In genomic region chr19:5691601-5692000, GRCm38 (mm10) we compare ENCODE assay signal across 11 mouse cellular contexts. TPM values are rescaled to one million over a fixed set of nuclear protein-coding genes. Genes with fewer than 3 reads are reported as not detected.
A peak's percentile ranks its signal among the peaks of the same experiment; 100 is the strongest.
DNase-seq lines count a peak whose midpoint lies in the region; ATAC-seq and TF ChIP-seq lines count a peak whose summit lies in the region.
"Had no signal": no experiment of that assay in that cellular context is flagged by ENCODE, and none has a peak within 500 bp of the region (broad histone marks: within the 10 kb centered on the region; RNA-seq: fewer than 3 reads in every experiment).

No protein-coding gene starts in this region.

- peak overlapping the region; percentile 82 for H3K27ac ChIP-seq in embryonic facial prominence, embryonic 10.5 days (replicated peaks)
- peak overlapping the region; percentile 56 for H3K27ac ChIP-seq in hindbrain, postnatal 0 days
- H3K27ac ChIP-seq in midbrain, embryonic 10.5 days (replicated peaks): 0 out of 2 replicates have a peak overlapping the region, but pooled peaks have one; percentile 59

- no peak for TF ChIP-seq CTCF in hindbrain, postnatal 0 days (IDR thresholded peaks at IDR 0.05; ENCODE audit: low read depth)

- H3K9me3 ChIP-seq in erythroblast, embryonic 14.5 days (ENCODE audit: control insufficient read depth, low read length): no peaks in the 10 kb centered on the region
- H3K9me3 ChIP-seq in embryonic facial prominence, embryonic 10.5 days: no peaks in the 10 kb centered on the region
- no peaks in the 10 kb centered on the region for H3K9me3 ChIP-seq in hindbrain, postnatal 0 days (ENCODE audit: low read length)
- no peaks in the 10 kb centered on the region for H3K9me3 ChIP-seq in midbrain, embryonic 10.5 days (replicated peaks)

- no peaks in the 10 kb centered on the region for H3K27me3 ChIP-seq in erythroblast, embryonic 14.5 days (ENCODE audit: control insufficient read depth)
- H3K27me3 ChIP-seq in embryonic facial prominence, embryonic 10.5 days (replicated peaks; ENCODE audit: low read depth, poor library complexity, severe bottlenecking): peaks cover 10% of the 10 kb centered on the region
- H3K27me3 ChIP-seq in hindbrain, postnatal 0 days (ENCODE audit: insufficient read depth, low read length): no peaks in the 10 kb centered on the region
- peaks cover 20% of the 10 kb centered on the region for H3K27me3 ChIP-seq in midbrain, embryonic 10.5 days (ENCODE audit: low read depth, poor library complexity, severe bottlenecking)

- peaks cover 76% of the 10 kb centered on the region for H3K36me3 ChIP-seq in erythroblast, embryonic 14.5 days (ENCODE audit: control insufficient read depth)
- H3K36me3 ChIP-seq in embryonic facial prominence, embryonic 10.5 days (replicated peaks): peaks cover 72% of the 10 kb centered on the region
- H3K36me3 ChIP-seq in hindbrain, postnatal 0 days (ENCODE audit: insufficient read depth, low read length): peaks cover 5% of the 10 kb centered on the region; the same call in 1 of the 2 replicates
- peaks cover 63% of the 10 kb centered on the region for H3K36me3 ChIP-seq in midbrain, embryonic 10.5 days

- 69% methylated on average over 5 of the region's 5 CpGs for WGBS in embryonic facial prominence, embryonic 10.5 days
- 82% methylated on average over 5 of the region's 5 CpGs for WGBS in hindbrain, postnatal 0 days
- WGBS in midbrain, embryonic 10.5 days: 85% methylated on average over 5 of the region's 5 CpGs

- H3K9ac ChIP-seq in hindbrain, postnatal 0 days (replicated peaks; ENCODE audit: low read length): peak overlapping the region; percentile 49

- peak overlapping the region; percentile 82 for H3K4me3 ChIP-seq in erythroblast, embryonic 14.5 days (replicated peaks)
- H3K4me3 ChIP-seq in embryonic facial prominence, embryonic 10.5 days: peak overlapping the region; percentile 97
- 0 out of 2 replicates have a peak overlapping the region, but pooled peaks have one; percentile 89 for H3K4me3 ChIP-seq in hindbrain, postnatal 0 days (ENCODE audit: low read length)
- H3K4me3 ChIP-seq in midbrain, embryonic 10.5 days: peak overlapping the region; percentile 90

- peaks cover 77% of the 10 kb centered on the region for H3K4me1 ChIP-seq in erythroblast, embryonic 14.5 days (ENCODE audit: control insufficient read depth)
- peaks cover 73% of the 10 kb centered on the region for H3K4me1 ChIP-seq in embryonic facial prominence, embryonic 10.5 days
- H3K4me1 ChIP-seq in hindbrain, postnatal 0 days (ENCODE audit: insufficient read depth, low read length): peaks cover 31% of the 10 kb centered on the region
- H3K4me1 ChIP-seq in midbrain, embryonic 10.5 days: peaks cover 72% of the 10 kb centered on the region

- peak overlapping the region; percentile 100 for H3K4me2 ChIP-seq in hindbrain, postnatal 0 days (ENCODE audit: low read depth, low read length)

- no peak for DNase-seq in embryonic facial prominence, embryonic 10.5 days (ENCODE audit: low spot score)
- DNase-seq in hindbrain, postnatal 0 days (ENCODE audit: low spot score): no peak
- DNase-seq in midbrain, embryonic 10.5 days (ENCODE audit: low spot score): no peak
- no peak for DNase-seq in adrenal gland, postnatal 4 days (ENCODE audit: low spot score in 2 of 2)
- no peak for DNase-seq in spleen, adult 12 weeks (ENCODE audit: low spot score)
- DNase-seq in adrenal gland, postnatal 10 days: no peak
- DNase-seq: cerebellum, adult 11 months; thymus, postnatal 4 days had no signal

- ATAC-seq in erythroblast, adult 5-6 weeks (replicated peaks; ENCODE audit: low FRiP score, poor library complexity, severe bottlenecking): no peak
- no peak for ATAC-seq in hindbrain, postnatal 0 days

RNA-seq across cellular contexts. Expression of gene Pcnx3, which starts 2.9 kb away (rescaled TPM):
- 43.8 and 46.7 TPM in 2 replicates for polyA plus RNA-seq in erythroblast, embryonic 14.5 days (2012)
- total RNA-seq in erythroblast, adult 5-6 weeks (2015; ENCODE audit: low replicate concordance): 10.7 and 16.3 TPM in 2 replicates
- 14.8 and 20.3 TPM in 2 replicates for total RNA-seq in erythroblast, adult 5-6 weeks (2017; ENCODE audit: low replicate concordance)
- 30.3 and 30.6 TPM in 2 replicates for polyA plus RNA-seq in embryonic facial prominence, embryonic 10.5 days (2016; fragmentation: Nextera tagmentation; extraction: Ambion mirVana)
- 75.1 and 97.0 TPM in 2 replicates for total RNA-seq in hindbrain, postnatal 0 days (2014; rRNA removed)
- 16.8 and 17.2 TPM in 2 replicates for polyA plus RNA-seq in hindbrain, postnatal 0 days (2015; fragmentation: Nextera tagmentation; extraction: Ambion mirVana)
- polyA plus RNA-seq in midbrain, embryonic 10.5 days (2016; fragmentation: Nextera tagmentation; extraction: Ambion mirVana): 22.8 and 25.6 TPM in 2 replicates
- total RNA-seq in adrenal gland, postnatal 4 days (2021): 100 to 1,000 TPM; 117 to 123 TPM
- total RNA-seq in adrenal gland, postnatal 10 days (2021): 10 to 100 TPM; 54.8 to 85.4 TPM

RNA-seq across cellular contexts. Expression of gene Map3k11, which starts 3.1 kb away (rescaled TPM):
- 18.5 and 20.2 TPM in 2 replicates for polyA plus RNA-seq in erythroblast, embryonic 14.5 days (2012)
- 5.0 and 7.3 TPM in 2 replicates for total RNA-seq in erythroblast, adult 5-6 weeks (2015; ENCODE audit: low replicate concordance)
- total RNA-seq in erythroblast, adult 5-6 weeks (2017; ENCODE audit: low replicate concordance): 8.4 and 11.2 TPM in 2 replicates
- polyA plus RNA-seq in embryonic facial prominence, embryonic 10.5 days (2016; fragmentation: Nextera tagmentation; extraction: Ambion mirVana): 32.1 and 34.0 TPM in 2 replicates
- 20.6 and 20.7 TPM in 2 replicates for total RNA-seq in hindbrain, postnatal 0 days (2014; rRNA removed)
- 10.0 and 10.7 TPM in 2 replicates for polyA plus RNA-seq in hindbrain, postnatal 0 days (2015; fragmentation: Nextera tagmentation; extraction: Ambion mirVana)
- polyA plus RNA-seq in midbrain, embryonic 10.5 days (2016; fragmentation: Nextera tagmentation; extraction: Ambion mirVana): 28.7 and 29.9 TPM in 2 replicates
- 10 to 100 TPM; 56.9 to 57.4 TPM for total RNA-seq in adrenal gland, postnatal 4 days (2021)
- total RNA-seq in adrenal gland, postnatal 10 days (2021): 10 to 100 TPM; 49.2 to 50.6 TPM

RNA-seq across cellular contexts. Expression of gene Kcnk7, which starts 12.6 kb away (rescaled TPM):
- polyA plus RNA-seq in erythroblast, embryonic 14.5 days (2012): 0.04 and 0.06 TPM in 2 replicates
- not detected in 2 replicates for total RNA-seq in erythroblast, adult 5-6 weeks (2015; ENCODE audit: low replicate concordance)
- total RNA-seq in erythroblast, adult 5-6 weeks (2017; ENCODE audit: low replicate concordance): not detected in 2 replicates
- 0.19 and 0.23 TPM in 2 replicates for polyA plus RNA-seq in embryonic facial prominence, embryonic 10.5 days (2016; fragmentation: Nextera tagmentation; extraction: Ambion mirVana)
- not detected in 2 replicates for total RNA-seq in hindbrain, postnatal 0 days (2014; rRNA removed)
- polyA plus RNA-seq in hindbrain, postnatal 0 days (2015; fragmentation: Nextera tagmentation; extraction: Ambion mirVana): 0.19 and 0.61 TPM in 2 replicates
- polyA plus RNA-seq in midbrain, embryonic 10.5 days (2016; fragmentation: Nextera tagmentation; extraction: Ambion mirVana): 0.20 TPM in 1 of 2 replicates, not detected in the other
- total RNA-seq in adrenal gland, postnatal 4 days (2021): not detected
- total RNA-seq in adrenal gland, postnatal 10 days (2021): not detected
- total RNA-seq: layer of hippocampus, postnatal 14 days had no signal

RNA-seq across cellular contexts. Expression of gene Sipa1, which starts 28.1 kb away (rescaled TPM):
- 63.2 and 69.8 TPM in 2 replicates for polyA plus RNA-seq in erythroblast, embryonic 14.5 days (2012)
- total RNA-seq in erythroblast, adult 5-6 weeks (2015; ENCODE audit: low replicate concordance): 20.5 and 36.9 TPM in 2 replicates
- 27.4 and 90.3 TPM in 2 replicates for total RNA-seq in erythroblast, adult 5-6 weeks (2017; ENCODE audit: low replicate concordance)
- polyA plus RNA-seq in embryonic facial prominence, embryonic 10.5 days (2016; fragmentation: Nextera tagmentation; extraction: Ambion mirVana): 28.7 and 31.2 TPM in 2 replicates
- 25.6 and 43.2 TPM in 2 replicates for total RNA-seq in hindbrain, postnatal 0 days (2014; rRNA removed)
- polyA plus RNA-seq in hindbrain, postnatal 0 days (2015; fragmentation: Nextera tagmentation; extraction: Ambion mirVana): 18.7 and 18.8 TPM in 2 replicates
- polyA plus RNA-seq in midbrain, embryonic 10.5 days (2016; fragmentation: Nextera tagmentation; extraction: Ambion mirVana): 22.3 and 22.9 TPM in 2 replicates
- 10 to 100 TPM; 85.0 to 90.1 TPM for total RNA-seq in adrenal gland, postnatal 4 days (2021)
- 10 to 100 TPM; 52.5 to 68.0 TPM for total RNA-seq in adrenal gland, postnatal 10 days (2021)

RNA-seq across cellular contexts. Expression of gene Ehbp1l1, which starts 34.5 kb away (rescaled TPM):
- 88.4 and 106 TPM in 2 replicates for polyA plus RNA-seq in erythroblast, embryonic 14.5 days (2012)
- total RNA-seq in erythroblast, adult 5-6 weeks (2015; ENCODE audit: low replicate concordance): 27.5 and 57.9 TPM in 2 replicates
- total RNA-seq in erythroblast, adult 5-6 weeks (2017; ENCODE audit: low replicate concordance): 236 and 446 TPM in 2 replicates
- polyA plus RNA-seq in embryonic facial prominence, embryonic 10.5 days (2016; fragmentation: Nextera tagmentation; extraction: Ambion mirVana): 7.9 and 8.0 TPM in 2 replicates
- total RNA-seq in hindbrain, postnatal 0 days (2014; rRNA removed): 16.6 and 19.7 TPM in 2 replicates
- polyA plus RNA-seq in hindbrain, postnatal 0 days (2015; fragmentation: Nextera tagmentation; extraction: Ambion mirVana): 40.0 and 43.0 TPM in 2 replicates
- polyA plus RNA-seq in midbrain, embryonic 10.5 days (2016; fragmentation: Nextera tagmentation; extraction: Ambion mirVana): 9.3 and 9.5 TPM in 2 replicates
- total RNA-seq in adrenal gland, postnatal 4 days (2021): 10 to 100 TPM; 34.9 to 35.6 TPM
- 10 to 100 TPM; 29.8 to 48.9 TPM for total RNA-seq in adrenal gland, postnatal 10 days (2021)
